22 mouse cellular contexts compared by ENCODE assay signal in the genomic region with DNA sequence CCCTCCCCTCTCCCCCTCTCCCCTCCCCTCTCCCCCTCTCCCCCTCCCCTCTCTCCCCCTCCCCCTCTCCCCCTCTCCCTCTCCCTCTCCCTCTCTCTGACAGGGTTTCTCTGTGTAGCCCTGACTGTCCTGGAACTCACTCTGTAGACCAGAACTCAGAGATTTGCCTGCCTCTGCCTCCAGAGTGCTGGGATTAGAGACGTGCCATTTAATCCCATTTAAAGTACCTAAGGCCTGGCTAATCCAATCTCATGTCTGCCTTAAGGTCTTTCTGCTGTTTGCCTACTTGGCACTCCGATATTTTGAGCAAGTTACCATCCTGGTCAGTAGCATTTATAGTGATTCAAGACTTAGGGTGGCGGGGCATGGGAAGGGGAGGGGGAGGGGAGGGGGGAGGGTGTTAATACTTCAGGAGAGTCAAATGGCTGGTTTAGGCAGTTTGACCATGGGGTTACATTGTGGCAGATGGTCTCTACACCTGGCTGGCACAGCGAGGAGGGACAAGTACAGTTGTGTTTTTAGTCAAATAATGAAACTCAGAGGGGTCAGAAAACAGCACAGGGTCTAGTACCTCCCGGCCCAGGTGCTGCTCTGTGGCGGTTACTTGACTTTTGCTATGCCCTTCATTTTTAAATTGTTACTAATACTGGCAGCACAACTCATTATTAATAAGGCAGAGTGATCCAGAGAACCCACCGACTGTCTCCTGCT. TPM values are rescaled to one million over a fixed set of nuclear protein-coding genes. Genes with fewer than 3 reads are reported as not detected.
DNase-seq lines count a peak whose midpoint lies in the region; ATAC-seq and TF ChIP-seq lines count a peak whose summit lies in the region.
"Had no signal": no experiment of that assay in that cellular context is flagged by ENCODE, and none has a peak within 500 bp of the region (broad histone marks: within the 10 kb centered on the region; RNA-seq: fewer than 3 reads in every experiment).

No protein-coding gene starts in this region.

- no peaks in the 10 kb centered on the region for H3K9me3 ChIP-seq in heart, embryonic 16.5 days (replicated peaks; ENCODE audit: control insufficient read depth, low read length)
- H3K9me3 ChIP-seq in CH12.LX (replicated peaks; ENCODE audit: low read length) = no peaks in the 10 kb centered on the region
- H3K9me3 ChIP-seq in forebrain, postnatal 0 days (ENCODE audit: low read length) = no peaks in the 10 kb centered on the region
- H3K9me3 ChIP-seq: embryonic facial prominence, embryonic 15.5 days; forebrain, embryonic 10.5 days; forebrain, embryonic 15.5 days; heart, embryonic 12.5 days; hindbrain, embryonic 12.5 days had no signal

- H3K36me3 ChIP-seq in heart, embryonic 16.5 days (ENCODE audit: control insufficient read depth, insufficient read depth) = no peaks in the 10 kb centered on the region
- H3K36me3 ChIP-seq in CH12.LX (replicated peaks in 1 of 2; ENCODE audit: control insufficient read depth in 1 of 2, insufficient read depth in 1 of 2, low read length in 1 of 2) = peaks cover 0 to 2% of the 10 kb centered on the region in 2 experiments
- H3K36me3 ChIP-seq in forebrain, postnatal 0 days (ENCODE audit: insufficient read depth) = no peaks in the 10 kb centered on the region
- H3K36me3 ChIP-seq: embryonic facial prominence, embryonic 15.5 days; forebrain, embryonic 10.5 days; forebrain, embryonic 15.5 days; heart, embryonic 12.5 days; hindbrain, embryonic 12.5 days had no signal

- WGBS in heart, embryonic 16.5 days = 86% methylated on average over 7 of the region's 7 CpGs
- 90% methylated on average over 7 of the region's 7 CpGs for WGBS in forebrain, postnatal 0 days

- no peaks in the 10 kb centered on the region for H3K27me3 ChIP-seq in heart, embryonic 16.5 days (ENCODE audit: control insufficient read depth, insufficient read depth, low read length)
- no peaks in the 10 kb centered on the region for H3K27me3 ChIP-seq in CH12.LX (replicated peaks)
- no peaks in the 10 kb centered on the region for H3K27me3 ChIP-seq in forebrain, postnatal 0 days (ENCODE audit: insufficient read depth, low read length)
- H3K27me3 ChIP-seq: embryonic facial prominence, embryonic 15.5 days; forebrain, embryonic 15.5 days; heart, embryonic 12.5 days; hindbrain, embryonic 12.5 days had no signal

- ATAC-seq in heart, embryonic 16.5 days (replicated peaks; ENCODE audit: extremely low read depth, insufficient read depth, low FRiP score) = no peak
- ATAC-seq in forebrain, postnatal 0 days = no peak
- ATAC-seq: forebrain, embryonic 15.5 days; hindbrain, embryonic 16.5 days had no signal

- H3K4me1 ChIP-seq in heart, embryonic 16.5 days (ENCODE audit: control insufficient read depth, insufficient read depth, low read length) = peaks cover 7% of the 10 kb centered on the region
- H3K4me1 ChIP-seq in CH12.LX (ENCODE audit: control insufficient read depth in 1 of 2, insufficient read depth in 2 of 2) = peaks cover 14 to 73% of the 10 kb centered on the region in 2 experiments
- H3K4me1 ChIP-seq in forebrain, postnatal 0 days (ENCODE audit: insufficient read depth) = no peaks in the 10 kb centered on the region
- H3K4me1 ChIP-seq: forebrain, embryonic 15.5 days; hindbrain, embryonic 12.5 days had no signal

- no peak for TF ChIP-seq RAD21 in CH12.LX (IDR thresholded peaks at IDR 0.05; ENCODE audit: low read depth, low read length)

- TF ChIP-seq POLR2A in CH12.LX (IDR thresholded peaks at IDR 0.05; ENCODE audit: low read depth, low read length) = no peak

- peak overlapping the region; percentile 6; the same call in 1 of the 2 replicates for H3K4me3 ChIP-seq in heart, embryonic 16.5 days (ENCODE audit: low read length)
- no peak overlapping the region for H3K4me3 ChIP-seq in CH12.LX (replicated peaks in 1 of 3; ENCODE audit: low read depth in 2 of 3, low read length in 2 of 3, poor library complexity in 1 of 3)
- H3K4me3 ChIP-seq in forebrain, postnatal 0 days (ENCODE audit: low read depth, low read length) = no peak overlapping the region
- H3K4me3 ChIP-seq: embryonic facial prominence, embryonic 15.5 days; erythroblast, embryonic 14.5 days; forebrain, embryonic 10.5 days; forebrain, embryonic 15.5 days; heart, adult 2 months; heart, embryonic 12.5 days; hindbrain, embryonic 12.5 days had no signal

- no peak for DNase-seq in heart, postnatal 4 days
- DNase-seq in thymus, postnatal 0 days (ENCODE audit: low spot score) = peak; percentile 23
- no peak for DNase-seq in thymus, postnatal 25 days
- DNase-seq in CH12.LX (ENCODE audit: extremely low read depth) = peak; percentile 48
- peak; percentile 27 for DNase-seq in naive thymus-derived CD4-positive, alpha-beta T cell, adult 2 months (ENCODE audit: low read depth)
- DNase-seq in lung, postnatal 36 days = no peak
- no peak for DNase-seq in forebrain, postnatal 0 days
- DNase-seq: adrenal gland, adult 2 months; adrenal gland, postnatal 25 days; cerebellum, adult 8-10 months; cerebellum, postnatal 14 days; embryo, embryonic 11 days; gastrocnemius, postnatal 10 days; heart, adult 2 months had no signal

- H3K79me2 ChIP-seq in CH12.LX (replicated peaks; ENCODE audit: control insufficient read depth, extremely low read depth, insufficient read depth, poor library complexity, severe bottlenecking) = peaks cover 40% of the 10 kb centered on the region

- TF ChIP-seq CTCF in CH12.LX (conservative IDR thresholded peaks at IDR 0.05 in 1 of 2, IDR thresholded peaks at IDR 0.05 in 1 of 2; ENCODE audit: low read depth in 2 of 2, low read length in 2 of 2) = no peak
- no peak for TF ChIP-seq CTCF in forebrain, postnatal 0 days (IDR thresholded peaks at IDR 0.05; ENCODE audit: low read depth)

- dilution Hi-C loops in CH12.LX (cut with MboI; ENCODE audit: extremely low pct_ligation_motif_present, extremely low pct_unique_long_range_greater_than_20kb, low sequenced_read_pairs) = no loop called here

- in situ Hi-C loops in CH12.LX (cut with MboI; ENCODE audit: low pct_ligation_motif_present, low pct_unique_long_range_greater_than_20kb, low sequenced_read_pairs) = no loop called here

- peak overlapping the region; percentile 8 for H3K27ac ChIP-seq in heart, embryonic 16.5 days (ENCODE audit: low read length)
- peak overlapping the region; percentile 82 for H3K27ac ChIP-seq in CH12.LX (ENCODE audit: insufficient read depth, low read depth)
- no peak overlapping the region for H3K27ac ChIP-seq in forebrain, postnatal 0 days (ENCODE audit: low read depth, low read length)
- H3K27ac ChIP-seq: embryonic facial prominence, embryonic 15.5 days; forebrain, embryonic 10.5 days; forebrain, embryonic 15.5 days; heart, adult 2 months; hindbrain, embryonic 12.5 days had no signal

- no peak overlapping the region for H3K9ac ChIP-seq in heart, embryonic 16.5 days (ENCODE audit: low read length)
- H3K9ac ChIP-seq in CH12.LX (ENCODE audit: insufficient read depth, low read depth) = peak overlapping the region; percentile 64
- H3K9ac ChIP-seq in forebrain, postnatal 0 days = no peak overlapping the region
- H3K9ac ChIP-seq: embryonic facial prominence, embryonic 15.5 days; forebrain, embryonic 15.5 days; heart, embryonic 12.5 days; hindbrain, embryonic 12.5 days had no signal

- peak; percentile 72 for TF ChIP-seq EP300 in CH12.LX (IDR thresholded peaks at IDR 0.05; ENCODE audit: low read length)

- 0 out of 2 replicates have a peak overlapping the region, but pooled peaks have one; percentile 8 for H3K4me2 ChIP-seq in heart, embryonic 16.5 days (ENCODE audit: low read depth, low read length)
- H3K4me2 ChIP-seq in CH12.LX (ENCODE audit: insufficient read depth, low read depth, poor library complexity, severe bottlenecking) = peak overlapping the region; percentile 65
- no peak overlapping the region for H3K4me2 ChIP-seq in forebrain, postnatal 0 days (ENCODE audit: low read depth)
- H3K4me2 ChIP-seq: embryonic facial prominence, embryonic 15.5 days; forebrain, embryonic 15.5 days; heart, embryonic 12.5 days; hindbrain, embryonic 12.5 days had no signal

TF ChIP-seq in CH12.LX, 34 proteins besides CTCF, POLR2A, EP300 and RAD21:
- TF ChIP-seq IRF4 (IDR thresholded peaks at IDR 0.05; ENCODE audit: low read depth, low read length) = peak; percentile 66; the same call in 1 of the 2 replicates
- TF ChIP-seq MAZ (IDR thresholded peaks at IDR 0.05; ENCODE audit: low read depth, low read length) = peak; percentile 31; the same call in 1 of the 2 replicates
- TF ChIP-seq CHD2 (IDR thresholded peaks at IDR 0.05; ENCODE audit: low read length) = peak; percentile 62
- TF ChIP-seq SIN3A (IDR thresholded peaks at IDR 0.05; ENCODE audit: low read length) = no peak
- TF ChIP-seq GABPA (IDR thresholded peaks at IDR 0.05; ENCODE audit: insufficient replicate concordance, low read depth, low read length) = no peak
- no peak for TF ChIP-seq JUND (conservative IDR thresholded peaks at IDR 0.05; ENCODE audit: low read depth, low read length)
- no peak for TF ChIP-seq E2F4 (IDR thresholded peaks at IDR 0.05; ENCODE audit: insufficient replicate concordance, low read depth, low read length)
- 0 out of 2 replicates have a peak, but pooled peaks have one; percentile 17 for TF ChIP-seq BHLHE40 (IDR thresholded peaks at IDR 0.05; ENCODE audit: low read depth, low read length)
- TF ChIP-seq ELF1 (IDR thresholded peaks at IDR 0.05; ENCODE audit: low read depth, low read length) = no peak
- no peak for TF ChIP-seq MXI1 (IDR thresholded peaks at IDR 0.05; ENCODE audit: low read depth, low read length)
- TF ChIP-seq TCF12 (IDR thresholded peaks at IDR 0.05; ENCODE audit: low read depth, low read length) = peak; percentile 93
- TF ChIP-seq MYC (IDR thresholded peaks at IDR 0.05; ENCODE audit: low read depth, low read length) = peak; percentile 55; the same call in 1 of the 2 replicates
- TF ChIP-seq PAX5 (IDR thresholded peaks at IDR 0.05; ENCODE audit: low read length) = no peak
- no peak for TF ChIP-seq JUN (IDR thresholded peaks at IDR 0.05; ENCODE audit: insufficient read depth, low read depth, low read length)

RNA-seq across cellular contexts. Expression of a gene that starts 1.4 kb away (rescaled TPM):
- polyA plus RNA-seq in heart, embryonic 16.5 days (2015; fragmentation: Nextera tagmentation; extraction: Ambion mirVana) = 5.9 and 16.8 TPM in 2 replicates
- under 1 TPM; 0.26 to 0.34 TPM for total RNA-seq in heart, postnatal 4 days (2021)
- polyA plus RNA-seq in thymus, postnatal 0 days (2015; fragmentation: Nextera tagmentation; extraction: Ambion mirVana) = 174 and 206 TPM in 2 replicates
- total RNA-seq in CH12.LX (2012; rRNA removed) (18.9 and 23.3 TPM in 2 replicates), CH12.LX (2014; rRNA removed) (20.0 and 22.1 TPM in 2 replicates)
- 12.1 and 13.7 TPM in 2 replicates for polyA plus RNA-seq in CH12.LX (2012; ENCODE audit: insufficient read length, low read depth)
- total RNA-seq in forebrain, postnatal 0 days (2014; rRNA removed) = 1.00 and 4.5 TPM in 2 replicates
- polyA plus RNA-seq in forebrain, postnatal 0 days (2015; fragmentation: Nextera tagmentation; extraction: Ambion mirVana) = 0.25 and 0.54 TPM in 2 replicates
- polyA plus RNA-seq: erythroblast, embryonic 14.5 days had no signal

Comparison
In these comparisons a context has a peak if more than half of its experiments do, and no peak if none do; other contexts are left out.
1. DNase-seq: peak in thymus, postnatal 0 days (single experiment), CH12.LX (single experiment) and naive thymus-derived CD4-positive, alpha-beta T cell, adult 2 months (single experiment); none in heart, postnatal 4 days (single experiment), thymus, postnatal 25 days (single experiment), lung, postnatal 36 days (single experiment) and forebrain, postnatal 0 days (single experiment).